Mouse (Mus musculus) cerebellum, adult 18-20 months (tissue): ENCODE data around the gene Gm37596.
"Not testable (repeated sequence)": the region's sequence is repeated elsewhere in the genome, so short reads cannot be mapped to it uniquely, and the experiment has no call there.

Source experiments
- DNase-seq, 2 experiments: peaks; one replicate each; pipeline ENCODE4 v3.0.0; 2021

Gm37596 gene

DNA sequence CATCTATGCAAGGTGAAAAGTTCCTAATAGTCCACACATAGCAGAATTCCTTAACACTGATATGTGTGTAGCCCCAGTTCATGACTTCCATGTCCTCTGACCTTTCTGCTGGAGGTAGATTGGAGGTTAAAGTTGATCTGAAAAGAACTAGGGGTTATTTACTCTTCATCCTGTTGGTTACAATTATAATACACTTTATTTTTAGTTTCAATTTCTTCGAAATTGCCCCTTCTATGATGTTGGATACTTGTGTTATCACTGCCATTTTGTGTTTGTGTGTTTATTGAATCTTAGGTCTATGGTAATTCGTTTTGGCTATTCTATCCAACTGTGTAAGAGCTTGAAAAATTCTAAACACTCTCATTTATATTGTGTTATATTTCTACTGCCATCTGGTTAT, at the start of gene Gm37596:
TSS of gene Gm37596 (minus strand) at position 101 of the 400 bp plus-strand sequence.
- not testable (repeated sequence) for DNase-seq

- not testable (repeated sequence) for DNase-seq
These were observed 16.2 kb upstream of the Gm37596 start for GRCm38 (mm10) chr3:93708969-93709637.

DNA sequence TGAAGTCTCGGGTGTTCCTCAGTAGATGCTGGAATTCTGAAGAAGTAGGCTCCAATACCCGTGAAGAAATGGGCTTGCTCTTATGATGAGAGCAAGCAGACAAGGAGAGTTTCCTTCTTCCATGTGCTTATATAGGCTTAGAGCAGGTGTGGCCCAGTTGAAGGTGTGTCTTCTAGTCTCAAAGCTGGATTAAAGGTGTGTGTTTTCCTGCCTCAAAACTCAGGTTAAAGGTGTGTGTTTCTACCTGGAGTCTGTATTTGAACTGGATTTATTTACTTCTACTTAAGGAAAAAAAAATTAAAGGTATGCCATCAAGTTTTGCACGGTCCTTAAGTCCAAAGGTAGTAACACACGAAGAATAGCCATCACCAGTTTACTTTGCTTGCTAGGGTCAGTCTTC, 16.7 kb downstream of the Gm37596 start, which contains the start of gene Tdpoz1:
TSS of gene Tdpoz1 (minus strand) at position 101 of the 400 bp plus-strand sequence.
- not testable (repeated sequence) for DNase-seq

- DNase-seq, result not testable (repeated sequence)
These were observed 21.9 kb downstream of the Gm37596 start for GRCm38 (mm10) chr3:93670805-93671503.

GRCm38 (mm10) chr3:93654260-93654659, 38.6 kb downstream of the Gm37596 start:
- no peak for DNase-seq

- no peak for DNase-seq
These were observed 40.3 kb downstream of the Gm37596 start, which contains the start of gene Tdpoz2 for GRCm38 (mm10) chr3:93652586-93652985. Gene Tdpoz2 (minus strand): TSS chr3:93652686.
